9 mouse cellular contexts compared by ENCODE assay signal in genomic region chr8:91378846-91379499, GRCm38 (mm10).
A peak's percentile ranks its signal among the peaks of the same experiment; 100 is the strongest.
DNase-seq lines count a peak whose midpoint lies in the region; ATAC-seq and TF ChIP-seq lines count a peak whose summit lies in the region.
"Had no signal": no experiment of that assay in that cellular context is flagged by ENCODE, and none has a peak within 500 bp of the region (broad histone marks: within the 10 kb centered on the region; RNA-seq: fewer than 3 reads in every experiment).

No protein-coding gene starts in this region.

- 54% methylated on average over 13 of the region's 13 CpGs for WGBS in intestine, postnatal 0 days
- WGBS in midbrain, embryonic 10.5 days, result 79% methylated on average over 13 of the region's 13 CpGs
- WGBS in spleen, adult 2 months, result 86% methylated on average over 13 of the region's 13 CpGs

- peak; percentile 93 for TF ChIP-seq CTCF in intestine, postnatal 0 days (IDR thresholded peaks at IDR 0.05; ENCODE audit: low read depth)
- TF ChIP-seq CTCF in spleen, adult 2 months (IDR thresholded peaks at IDR 0.05; ENCODE audit: extremely low read depth, insufficient read depth, insufficient read length, insufficient replicate concordance), result peak; percentile 56; the same call in 1 of the 2 replicates

- peaks cover 6% of the 10 kb centered on the region for H3K4me1 ChIP-seq in intestine, postnatal 0 days (replicated peaks; ENCODE audit: control insufficient read depth, insufficient read depth, low read length)
- H3K4me1 ChIP-seq in midbrain, embryonic 10.5 days, result peaks cover 97% of the 10 kb centered on the region
- H3K4me1 ChIP-seq in spleen, adult 2 months (ENCODE audit: control insufficient read depth, insufficient read depth, insufficient read length), result no peaks in the 10 kb centered on the region; the same call in 1 of the 2 replicates

- no peaks in the 10 kb centered on the region for H3K9me3 ChIP-seq in intestine, postnatal 0 days (ENCODE audit: control insufficient read depth)
- H3K9me3 ChIP-seq in midbrain, embryonic 10.5 days (replicated peaks), result no peaks in the 10 kb centered on the region
- H3K9me3 ChIP-seq: neural tube, embryonic 12.5 days had no signal

- intact Hi-C loops in left cerebral cortex, postnatal 25 days (cut with DNase I), result loop anchor here (5.0 kb wide), 2 partner anchors 423 to 978 kb away; partner anchors contain the start of genes Irx3 and Irx5

- no peak overlapping the region for H3K27ac ChIP-seq in intestine, postnatal 0 days (ENCODE audit: low read depth, low read length)
- no peak overlapping the region for H3K27ac ChIP-seq in midbrain, embryonic 10.5 days (replicated peaks)
- no peak overlapping the region for H3K27ac ChIP-seq in spleen, adult 2 months (ENCODE audit: insufficient read depth, low read length)
- H3K27ac ChIP-seq: neural tube, embryonic 12.5 days had no signal

- H3K4me3 ChIP-seq in intestine, postnatal 0 days (ENCODE audit: low read depth, low read length), result no peak overlapping the region
- no peak overlapping the region for H3K4me3 ChIP-seq in midbrain, embryonic 10.5 days
- H3K4me3 ChIP-seq in spleen, adult 2 months (ENCODE audit: extremely low read depth, insufficient read depth, insufficient read length), result no peak overlapping the region
- H3K4me3 ChIP-seq: neural tube, embryonic 12.5 days had no signal

- no peak for TF ChIP-seq POLR2A in spleen, adult 2 months (IDR thresholded peaks at IDR 0.05; ENCODE audit: low read depth, low read length)

- no peak overlapping the region for H3K9ac ChIP-seq in intestine, postnatal 0 days (ENCODE audit: low read depth, low read length)
- H3K9ac ChIP-seq: neural tube, embryonic 12.5 days had no signal

- no peaks in the 10 kb centered on the region for H3K36me3 ChIP-seq in intestine, postnatal 0 days (ENCODE audit: control insufficient read depth, insufficient read depth)
- H3K36me3 ChIP-seq in midbrain, embryonic 10.5 days, result no peaks in the 10 kb centered on the region
- no peaks in the 10 kb centered on the region for H3K36me3 ChIP-seq in spleen, adult 2 months (ENCODE audit: control insufficient read depth, insufficient read depth, low read length)
- H3K36me3 ChIP-seq: neural tube, embryonic 12.5 days had no signal

- DNase-seq in adrenal gland, adult (ENCODE audit: inconsistent age in 2 of 2, low spot score in 1 of 2), result peak; percentile 66 to 88
- peak; percentile 61 to 76 for DNase-seq in cerebellum, postnatal 4 days (ENCODE audit: low spot score in 2 of 2)
- peak; percentile 63 to 75 for DNase-seq in gastrocnemius, adult 8-10 months (ENCODE audit: low spot score in 2 of 2)
- DNase-seq in left cerebral cortex, postnatal 25 days (ENCODE audit: low spot score in 2 of 2), result peak; percentile 78 to 80
- DNase-seq in midbrain, embryonic 10.5 days (ENCODE audit: low spot score), result peak; percentile 72
- DNase-seq in spleen, adult 2 months (ENCODE audit: low read depth in 1 of 2, low spot score in 2 of 2), result peak in 1 of 2 experiments; percentile 39

- H3K4me2 ChIP-seq in intestine, postnatal 0 days (replicated peaks; ENCODE audit: low read depth), result no peak overlapping the region
- H3K4me2 ChIP-seq: neural tube, embryonic 12.5 days had no signal

- no peaks in the 10 kb centered on the region for H3K27me3 ChIP-seq in intestine, postnatal 0 days (replicated peaks; ENCODE audit: control insufficient read depth, insufficient read depth, low read length)
- H3K27me3 ChIP-seq in midbrain, embryonic 10.5 days (ENCODE audit: low read depth, poor library complexity, severe bottlenecking), result peaks cover 27% of the 10 kb centered on the region; the same call in 1 of the 2 replicates
- no peaks in the 10 kb centered on the region for H3K27me3 ChIP-seq in spleen, adult 2 months (ENCODE audit: control insufficient read depth, insufficient read depth, low read length)

- 0 out of 2 replicates have a peak, but pooled peaks have one; percentile 38 for ATAC-seq in intestine, postnatal 0 days
- ATAC-seq in erythroid progenitor cell, adult 5-6 weeks (replicated peaks; ENCODE audit: low FRiP score, poor library complexity, severe bottlenecking), result no peak
